Mouse (Mus musculus) neural tube, embryonic 12.5 days (tissue): ENCODE data around the gene Skida1. TPM values are rescaled to one million over a fixed set of nuclear protein-coding genes. Genes with fewer than 3 reads are reported as not detected.
"Not testable (repeated sequence)": the region's sequence is repeated elsewhere in the genome, so short reads cannot be mapped to it uniquely, and the experiment has no call there.

Experiments
- ATAC-seq: fragments of 200-750 bp; cut with Nextera tagmentation; 2 replicates; pipeline ENCODE4 v1.8.0; 2017; ENCODE audit warnings: low read depth, mild to moderate bottlenecking, moderate TSS enrichment, moderate library complexity; ENCODE audit not compliant: low FRiP score
- H3K27ac ChIP-seq: fragments of 300-500 bp; sonication (generic); 2 replicates; pipeline ENCODE4 v1.5.1; 2016
- H3K27me3 ChIP-seq: fragments of 300-500 bp; sonication (generic); replicated peaks from 2 replicates; pipeline ENCODE4 v1.6.1; 2016; ENCODE audit warnings: mild to moderate bottlenecking
- H3K36me3 ChIP-seq: fragments of 300-500 bp; sonication (generic); 2 replicates; pipeline ENCODE4 v1.6.1; 2016; ENCODE audit warnings: mild to moderate bottlenecking
- H3K4me1 ChIP-seq: fragments of 300-500 bp; sonication (generic); 2 replicates; pipeline ENCODE4 v1.6.1; 2016
- H3K4me2 ChIP-seq: fragments of 300-500 bp; sonication (generic); replicated peaks from 2 replicates; pipeline ENCODE4 v1.6.1; 2016; ENCODE audit warnings: mild to moderate bottlenecking
- H3K4me3 ChIP-seq: fragments of 300-500 bp; sonication (generic); 2 replicates; pipeline ENCODE4 v1.5.1; 2016
- H3K9ac ChIP-seq: fragments of 300-500 bp; sonication (generic); 2 replicates; pipeline ENCODE4 v1.6.1; 2016; ENCODE audit warnings: mild to moderate bottlenecking
- H3K9me3 ChIP-seq: fragments of 300-500 bp; sonication (generic); 2 replicates; pipeline ENCODE4 v1.6.1; 2016; ENCODE audit warnings: mild to moderate bottlenecking
- WGBS: fragments of 180-500 bp; shearing (Covaris S2); methylation state at CpG from one replicate; pipeline ENCODE4 v1.1.7; 2016; 5-methylcytosine and 5-hydroxymethylcytosine counted together
- polyA plus RNA-seq: library from polyadenylated mRNA; unstranded; fragments of >200 nt; fragmentation: Nextera tagmentation; extraction: Ambion mirVana; gene quantifications from 2 replicates; pipeline ENCODE4 v1.2.1, GENCODE M21; 2016

Gene Skida1
- 13.2 and 13.4 TPM in 2 replicates for polyA plus RNA-seq

DNA sequence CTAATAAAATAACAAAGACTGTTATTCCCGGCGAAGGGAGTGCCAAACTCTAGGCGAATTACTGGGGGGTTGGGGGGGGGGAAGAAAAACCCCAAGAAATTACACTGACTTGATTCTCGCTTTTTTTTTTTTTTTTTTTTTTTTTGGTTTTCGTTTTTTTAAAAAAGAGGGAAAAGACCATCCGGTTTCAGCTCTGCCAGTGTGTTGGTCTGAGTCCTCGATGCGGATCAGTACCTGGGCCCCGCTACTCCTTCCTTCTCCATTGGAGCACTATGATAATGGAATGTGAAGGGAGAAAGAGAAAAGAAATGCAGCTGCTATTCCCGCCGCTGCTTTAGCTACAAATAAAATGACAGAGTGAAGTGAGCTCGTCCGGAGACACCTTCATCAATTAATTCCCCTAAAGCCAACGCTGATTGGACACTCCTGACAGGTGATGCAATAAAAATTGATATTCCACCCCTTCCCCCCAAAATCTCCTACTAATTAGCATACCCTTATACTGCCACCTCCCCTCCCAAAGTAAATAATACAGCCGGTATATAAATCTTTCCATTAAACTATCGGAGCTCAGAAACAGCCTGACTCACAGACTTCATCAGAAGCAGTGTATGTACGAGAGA lies at the start of gene Skida1:
Skida1 (minus strand) TSS at position 599 of the 623 bp plus-strand sequence.
- Histone ChIP-seq H3K27ac (peak within 1 kb of the TSS; percentile 100), H3K36me3 (no peaks in the 10 kb centered on the region), H3K4me1 (peaks cover 44% of the 10 kb centered on the region), H3K4me2 (peak within 1 kb of the TSS; percentile 66), H3K27me3 (no peaks in the 10 kb centered on the region), H3K4me3 (peak within 1 kb of the TSS; percentile 99), H3K9ac (peak within 1 kb of the TSS; percentile 100), H3K9me3 (no peaks in the 10 kb centered on the region)
- ATAC-seq, result peak; percentile 72
- 0% methylated on average over 17 of the region's 17 CpGs for WGBS

GRCm38 (mm10) chr2:18095804-18096203 lies 47.0 kb upstream of the Skida1 start:
- H3K9ac ChIP-seq, result no peak overlapping the region
- no peaks in the 10 kb centered on the region for H3K27me3 ChIP-seq
- H3K4me1 ChIP-seq, result no peaks in the 10 kb centered on the region
- H3K4me3 ChIP-seq, result no peak overlapping the region
- no peak overlapping the region for H3K27ac ChIP-seq
- H3K9me3 ChIP-seq, result no peaks in the 10 kb centered on the region
- ATAC-seq, result no peak
- peaks cover 29% of the 10 kb centered on the region for H3K36me3 ChIP-seq
- H3K4me2 ChIP-seq, result no peak overlapping the region
- 75% methylated on average over 2 of the region's 2 CpGs for WGBS

- Histone ChIP-seq H3K9ac (no peak overlapping the region), H3K27me3 (no peaks in the 10 kb centered on the region), H3K4me2 (no peak overlapping the region), H3K27ac (no peak overlapping the region), H3K4me3 (no peak overlapping the region), H3K4me1 (no peaks in the 10 kb centered on the region), H3K9me3 (no peaks in the 10 kb centered on the region), H3K36me3 (peaks cover 30% of the 10 kb centered on the region)
- ATAC-seq, result no peak
Observed at GRCm38 (mm10) chr2:18094319-18094718, 45.5 kb upstream of the Skida1 start.

- Histone ChIP-seq H3K27me3 (no peaks in the 10 kb centered on the region), H3K4me1 (no peaks in the 10 kb centered on the region), H3K9me3 (no peaks in the 10 kb centered on the region), H3K9ac (no peak overlapping the region), H3K4me2 (no peak overlapping the region), H3K36me3 (peaks cover 31% of the 10 kb centered on the region), H3K4me3 (no peak overlapping the region), H3K27ac (no peak overlapping the region)
- 80% methylated on average over 1 of the region's 1 CpGs for WGBS
- no peak for ATAC-seq
Observed at GRCm38 (mm10) chr2:18093858-18094257, 45.0 kb upstream of the Skida1 start.

DNA sequence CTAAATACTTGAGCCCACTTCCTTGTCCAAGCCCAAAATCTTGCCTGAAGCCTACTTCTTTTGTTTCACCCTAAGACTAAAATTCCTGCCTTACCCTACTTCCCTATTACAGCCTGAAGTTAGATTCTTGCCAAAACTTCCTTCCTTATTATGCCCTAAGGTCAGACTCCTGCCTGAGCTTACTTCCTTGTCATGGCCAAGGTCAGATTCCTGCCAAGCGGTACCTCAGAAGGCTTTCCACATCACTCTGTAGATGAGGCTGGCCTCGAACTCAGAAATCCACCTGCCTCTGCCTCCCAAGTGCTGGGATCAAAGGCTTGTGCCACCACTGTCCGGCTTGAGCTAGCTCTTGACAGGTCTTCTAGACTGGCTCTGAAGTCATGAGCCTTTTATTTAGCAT lies 38.8 kb upstream of the Skida1 start:
- not testable (repeated sequence) for ATAC-seq, H3K9ac ChIP-seq, H3K27me3 ChIP-seq, H3K27ac ChIP-seq, H3K4me3 ChIP-seq, H3K4me2 ChIP-seq, H3K9me3 ChIP-seq, H3K4me1 ChIP-seq
- WGBS, result 94% methylated on average over 3 of the region's 3 CpGs
- H3K36me3 ChIP-seq, result peaks cover 58% of the 10 kb centered on the region

GRCm38 (mm10) chr2:18080182-18080860 lies 31.5 kb upstream of the Skida1 start:
- Histone ChIP-seq H3K36me3 (peaks cover 42% of the 10 kb centered on the region), H3K27me3 (no peaks in the 10 kb centered on the region), H3K4me2 (no peak overlapping the region), H3K9ac (no peak overlapping the region), H3K27ac (no peak overlapping the region), H3K4me1 (no peaks in the 10 kb centered on the region), H3K4me3 (no peak overlapping the region), H3K9me3 (no peaks in the 10 kb centered on the region)
- 84% methylated on average over 2 of the region's 2 CpGs for WGBS
- ATAC-seq, result no peak

DNA sequence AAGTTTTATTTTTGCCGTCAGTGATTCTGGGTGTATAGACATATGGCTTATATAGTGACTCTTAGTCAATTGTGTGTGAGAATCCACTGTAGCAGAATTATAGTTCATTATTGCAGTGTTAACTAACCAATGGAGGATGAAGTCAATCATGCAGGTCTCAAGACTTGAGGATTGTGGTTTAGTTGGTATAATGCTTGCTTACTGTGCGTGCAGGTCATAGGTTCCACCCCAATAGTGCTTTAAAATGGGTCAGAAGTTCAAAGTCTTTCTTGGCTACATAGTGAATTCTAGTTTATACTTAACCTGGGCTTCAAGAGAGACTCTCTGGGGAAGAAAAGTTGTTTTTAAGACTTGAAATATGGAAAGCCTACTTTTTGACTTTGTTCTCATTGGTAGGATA lies 23.1 kb upstream of the Skida1 start:
- H3K27me3 ChIP-seq, result no peaks in the 10 kb centered on the region
- WGBS, result 93% methylated on average over 2 of the region's 2 CpGs
- no peak for ATAC-seq
- H3K9ac ChIP-seq, result no peak overlapping the region
- no peaks in the 10 kb centered on the region for H3K4me1 ChIP-seq
- no peak overlapping the region for H3K4me3 ChIP-seq
- no peaks in the 10 kb centered on the region for H3K9me3 ChIP-seq
- no peak overlapping the region for H3K4me2 ChIP-seq
- H3K27ac ChIP-seq, result no peak overlapping the region
- H3K36me3 ChIP-seq, result peaks cover 23% of the 10 kb centered on the region

DNA sequence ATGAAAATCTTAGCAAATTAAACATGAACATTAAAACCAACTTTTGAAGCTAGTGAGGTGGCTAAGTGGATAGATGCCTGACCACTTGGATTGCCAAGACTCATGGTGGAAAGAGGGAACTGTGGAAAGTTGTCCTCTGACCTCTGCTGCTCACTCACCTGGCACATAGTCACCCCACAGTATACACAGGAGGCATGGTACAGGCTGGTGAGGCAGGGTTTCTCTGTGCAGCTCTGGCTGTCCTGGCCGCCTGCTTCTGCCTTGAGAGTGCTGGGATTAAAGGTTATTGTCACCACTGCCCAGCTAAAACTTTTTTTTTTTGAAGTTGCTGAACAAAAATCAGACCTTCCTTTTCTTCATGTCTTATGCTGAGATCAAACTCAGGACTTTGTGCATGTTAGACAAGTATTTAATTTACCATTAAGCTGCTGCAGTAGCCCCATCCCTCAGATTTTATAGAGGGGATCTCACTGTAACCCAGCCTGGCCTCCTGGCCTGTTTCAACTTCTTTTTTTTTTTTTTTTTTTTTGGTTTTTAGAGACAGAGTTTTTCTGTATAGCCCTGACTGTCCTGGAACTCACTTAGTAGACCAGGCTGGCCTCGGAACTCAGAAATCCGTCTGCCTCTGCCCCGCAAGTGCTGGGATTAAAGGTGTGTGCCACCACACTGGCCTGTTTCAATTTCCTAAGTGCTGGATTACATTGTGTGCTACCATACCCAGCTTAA lies 19.4 kb upstream of the Skida1 start:
- ATAC-seq, result no peak

GRCm38 (mm10) chr2:18066436-18066835 lies 17.6 kb upstream of the Skida1 start:
- Histone ChIP-seq H3K9ac (no peak overlapping the region), H3K4me3 (no peak overlapping the region), H3K27ac (no peak overlapping the region), H3K4me1 (peaks cover 13% of the 10 kb centered on the region), H3K36me3 (peaks cover 6% of the 10 kb centered on the region), H3K4me2 (peak overlapping the region; percentile 93), H3K27me3 (no peaks in the 10 kb centered on the region), H3K9me3 (no peaks in the 10 kb centered on the region)
- ATAC-seq, result no peak

More for the DNA sequence above, 19.4 kb upstream of the Skida1 start:
- Histone ChIP-seq H3K9ac (no peak overlapping the region), H3K4me3 (no peak overlapping the region), H3K27me3 (no peaks in the 10 kb centered on the region), H3K36me3 (peaks cover 7% of the 10 kb centered on the region), H3K4me2 (no peak overlapping the region), H3K9me3 (no peaks in the 10 kb centered on the region), H3K4me1 (peaks cover 13% of the 10 kb centered on the region), H3K27ac (no peak overlapping the region)
- 89% methylated on average over 4 of the region's 4 CpGs for WGBS

GRCm38 (mm10) chr2:18065708-18066030 lies 16.8 kb upstream of the Skida1 start:
- H3K9ac ChIP-seq, result peak overlapping the region; percentile 74

DNA sequence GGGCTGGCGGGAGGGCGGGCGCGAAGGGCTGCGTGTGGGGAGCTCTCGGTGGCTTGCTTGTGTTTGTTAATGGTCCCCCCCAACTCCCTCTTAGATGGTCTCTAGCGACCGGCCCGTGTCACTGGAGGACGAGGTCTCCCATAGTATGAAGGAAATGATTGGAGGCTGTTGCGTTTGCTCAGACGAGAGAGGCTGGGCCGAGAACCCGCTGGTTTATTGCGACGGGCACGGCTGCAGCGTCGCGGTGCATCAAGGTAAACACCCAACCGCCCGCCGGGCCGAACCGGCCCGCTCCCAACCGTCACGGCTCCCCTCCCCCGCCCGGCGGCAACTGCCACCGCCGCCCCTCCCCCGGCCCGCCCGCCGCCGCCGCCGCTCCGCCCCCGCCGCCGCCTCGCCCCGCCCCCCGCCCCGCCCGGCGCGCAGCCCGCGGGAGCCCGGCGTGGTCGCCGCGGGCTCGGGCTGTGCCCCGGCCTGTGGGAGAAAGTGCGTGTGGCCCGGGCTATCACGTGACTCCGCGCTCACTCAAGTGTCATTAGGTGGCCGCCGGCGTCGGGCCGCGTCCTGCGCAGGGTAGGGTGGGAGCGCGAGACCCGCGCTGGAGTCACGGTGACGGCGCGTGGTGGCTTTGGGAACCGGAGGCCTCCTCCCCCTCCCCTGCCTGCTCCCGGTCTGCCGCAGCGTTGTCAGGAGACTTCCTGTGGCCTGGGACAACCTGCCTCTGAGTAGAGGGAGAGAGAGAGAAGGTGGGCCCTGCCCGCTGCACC lies 16.3 kb upstream of the Skida1 start:
- under 1% methylated on average over 53 of the region's 85 CpGs for WGBS
- H3K27me3 ChIP-seq, result no peaks in the 10 kb centered on the region
- H3K4me1 ChIP-seq, result peaks cover 13% of the 10 kb centered on the region
- peak overlapping the region; percentile 83 for H3K4me3 ChIP-seq
- H3K9me3 ChIP-seq, result no peaks in the 10 kb centered on the region
- H3K9ac ChIP-seq, result peak overlapping the region; percentile 100
- peaks cover 6% of the 10 kb centered on the region for H3K36me3 ChIP-seq
- H3K4me2 ChIP-seq, result peak overlapping the region; percentile 93
- H3K27ac ChIP-seq, result peak overlapping the region; percentile 100
- ATAC-seq, result peak; percentile 64

More at GRCm38 (mm10) chr2:18065708-18066030, 16.8 kb upstream of the Skida1 start:
- Histone ChIP-seq H3K27me3 (no peaks in the 10 kb centered on the region), H3K4me2 (peak overlapping the region; percentile 93), H3K27ac (peak overlapping the region; percentile 70), H3K36me3 (peaks cover 6% of the 10 kb centered on the region), H3K4me1 (peaks cover 13% of the 10 kb centered on the region), H3K9me3 (no peaks in the 10 kb centered on the region), H3K4me3 (peak overlapping the region; percentile 83)
- no peak; the same call in none of the 2 replicates for ATAC-seq
- 6% methylated on average over 6 of the region's 6 CpGs for WGBS

- peak; percentile 95 for ATAC-seq
- WGBS, result under 1% methylated on average over 57 of the region's 58 CpGs
- H3K27ac ChIP-seq, result peak overlapping the region; percentile 100
- peak overlapping the region; percentile 83 for H3K4me3 ChIP-seq
- H3K27me3 ChIP-seq, result no peaks in the 10 kb centered on the region
- H3K36me3 ChIP-seq, result peaks cover 6% of the 10 kb centered on the region
- no peaks in the 10 kb centered on the region for H3K9me3 ChIP-seq
- H3K9ac ChIP-seq, result peak overlapping the region; percentile 100
- H3K4me1 ChIP-seq, result peaks cover 13% of the 10 kb centered on the region
- peak overlapping the region; percentile 93 for H3K4me2 ChIP-seq
Observed at GRCm38 (mm10) chr2:18064356-18064858, 15.6 kb upstream of the Skida1 start.
